Mouse (Mus musculus) testis, adult 2 months (tissue): ENCODE measurements around the gene Maml3. TPM values are rescaled to one million over a fixed set of nuclear protein-coding genes. Genes with fewer than 3 reads are reported as not detected.

Source experiments
- H3K27ac ChIP-seq: fragments of 200-500 bp; 2 replicates; pipeline ENCODE4 v1.5.1; 2012; ENCODE audit warnings: low read depth, low read length; ENCODE audit not compliant: control insufficient read depth, insufficient read depth
- H3K27me3 ChIP-seq: fragments of 200-500 bp; 2 replicates; pipeline ENCODE4 v1.6.1; 2012; ENCODE audit warnings: mild to moderate bottlenecking, low read length, moderate library complexity; ENCODE audit not compliant: control insufficient read depth, insufficient read depth
- H3K36me3 ChIP-seq: fragments of 200-500 bp; 2 replicates; pipeline ENCODE4 v1.6.1; 2012; ENCODE audit warnings: mild to moderate bottlenecking, low read length; ENCODE audit not compliant: control insufficient read depth, insufficient read depth
- H3K4me1 ChIP-seq: fragments of 200-500 bp; 2 replicates; pipeline ENCODE4 v1.6.1; 2012; ENCODE audit warnings: low read length; ENCODE audit not compliant: control insufficient read depth, insufficient read depth
- H3K4me3 ChIP-seq: fragments of 200-500 bp; 2 replicates; pipeline ENCODE4 v1.5.1; 2012; ENCODE audit warnings: low read depth, mild to moderate bottlenecking, low read length, moderate library complexity, mixed read lengths; ENCODE audit not compliant: control insufficient read depth
- CTCF ChIP-seq: fragments of 200-500 bp; IDR thresholded peaks from 2 replicates; pipeline ENCODE4 v1.5.1; 2012; ENCODE audit warnings: low read depth, mild to moderate bottlenecking, inconsistent platforms, low read length, moderate library complexity; ENCODE audit not compliant: control insufficient read depth, insufficient read depth, insufficient replicate concordance
- POLR2A ChIP-seq: fragments of 200-500 bp; IDR thresholded peaks from 2 replicates; pipeline ENCODE4 v1.6.1; 2012; ENCODE audit warnings: low read depth, mild to moderate bottlenecking, inconsistent platforms, low read length, moderate library complexity; ENCODE audit not compliant: control insufficient read depth
- polyA plus RNA-seq: library from polyadenylated mRNA; depleted of rRNA; stranded (reverse); fragments of >200 nt; gene quantifications from 2 replicates; pipeline ENCODE4 v1.2.3, GENCODE M21; 2012

Maml3 gene
- polyA plus RNA-seq, 1 experiment = 2.9 TPM

DNA sequence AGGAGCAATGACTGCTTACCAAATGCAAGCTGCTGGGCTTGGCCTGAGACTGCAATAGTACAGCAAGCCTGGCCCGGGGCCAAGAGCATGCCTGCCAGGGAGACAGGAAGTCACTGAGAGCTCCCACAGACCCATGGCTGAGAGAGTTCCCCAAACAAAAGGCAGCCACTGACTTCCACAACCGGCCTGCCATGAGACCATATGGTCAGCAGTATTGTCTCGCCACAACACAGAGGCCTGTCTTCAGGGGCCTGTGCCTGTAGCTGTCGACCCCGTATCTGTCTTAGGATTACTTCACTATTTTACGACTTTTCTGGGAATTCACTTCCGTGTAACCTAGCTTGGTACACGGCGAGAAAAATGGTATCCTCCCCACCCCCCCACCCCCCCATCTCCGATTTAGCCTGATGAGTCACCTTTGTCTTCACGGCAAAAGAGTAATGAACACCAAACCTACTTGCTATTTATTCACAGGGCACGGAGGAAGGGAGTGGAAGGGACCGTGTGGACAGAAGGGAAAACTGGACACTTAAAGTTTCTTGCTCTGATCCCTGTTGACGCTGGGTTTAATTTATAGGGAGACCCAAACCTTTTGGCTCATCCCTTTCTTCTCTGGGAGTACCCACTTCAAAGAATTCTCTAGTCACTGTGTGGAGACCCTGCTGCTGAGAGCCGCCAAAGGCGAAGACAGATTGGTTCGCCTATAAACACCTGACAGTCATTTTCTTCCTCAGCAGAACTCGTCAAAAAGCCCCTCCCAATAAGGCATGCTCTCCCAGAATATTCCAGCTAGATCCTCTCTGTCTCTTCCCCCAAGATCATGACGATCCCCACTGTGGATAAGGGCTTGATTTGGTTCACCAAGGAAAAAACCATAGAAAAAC is 16.2 kb downstream of the Maml3 start:
- Histone ChIP-seq H3K36me3 (no peaks in the 10 kb centered on the region), H3K27ac (peak overlapping the region; percentile 45; the same call in 1 of the 2 replicates), H3K4me3 (no peak overlapping the region; the same call in 1 of the 2 replicates), H3K27me3 (no peaks in the 10 kb centered on the region), H3K4me1 (no peaks in the 10 kb centered on the region)
- TF ChIP-seq POLR2A (no peak), CTCF (no peak)

DNA sequence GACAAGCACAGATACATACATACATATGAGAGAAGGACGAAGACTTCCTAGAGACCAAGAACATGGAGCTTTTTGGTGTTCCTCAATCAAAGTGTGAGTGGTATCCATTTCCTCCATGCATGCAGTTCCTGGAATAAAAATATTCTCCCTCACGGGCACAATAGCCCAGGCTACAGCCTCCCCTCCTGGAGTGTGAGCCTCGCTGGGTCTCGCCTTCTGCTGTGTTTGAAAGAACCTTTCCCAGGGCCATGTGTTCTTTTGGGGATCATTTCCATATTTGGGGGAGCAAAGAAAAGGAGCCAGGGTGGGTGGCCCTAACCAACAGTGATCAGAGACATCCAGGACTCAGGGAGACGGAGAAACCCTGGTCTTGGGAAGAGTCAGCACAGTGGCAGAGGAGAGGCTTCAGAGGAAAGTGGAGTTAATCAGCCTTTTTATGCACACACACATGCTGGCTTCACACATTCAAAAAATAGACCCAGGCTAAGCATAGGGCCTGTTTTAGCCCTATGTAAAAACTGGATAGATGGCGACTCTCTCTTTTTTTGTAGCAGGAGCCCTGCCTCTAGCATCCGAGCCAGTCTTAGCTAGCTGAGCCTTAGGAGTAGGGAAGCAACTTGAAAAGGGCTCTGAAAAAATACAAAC is 17.1 kb downstream of the Maml3 start:
- no peaks in the 10 kb centered on the region for H3K27me3 ChIP-seq
- H3K4me1 ChIP-seq = no peaks in the 10 kb centered on the region
- H3K27ac ChIP-seq = no peak overlapping the region
- no peak for TF ChIP-seq POLR2A
- no peak for TF ChIP-seq CTCF
- H3K36me3 ChIP-seq = no peaks in the 10 kb centered on the region
- H3K4me3 ChIP-seq = no peak overlapping the region

GRCm38 (mm10) chr3:52078763-52079162 is 26.1 kb downstream of the Maml3 start:
- no peaks in the 10 kb centered on the region for H3K27me3 ChIP-seq
- H3K27ac ChIP-seq = no peak overlapping the region
- no peaks in the 10 kb centered on the region for H3K36me3 ChIP-seq
- H3K4me3 ChIP-seq = no peak overlapping the region
- no peak for TF ChIP-seq POLR2A
- TF ChIP-seq CTCF = no peak
- H3K4me1 ChIP-seq = no peaks in the 10 kb centered on the region

- Histone ChIP-seq H3K4me3 (no peak overlapping the region), H3K27me3 (no peaks in the 10 kb centered on the region; the same call in 1 of the 2 replicates), H3K27ac (no peak overlapping the region), H3K4me1 (peaks cover 4% of the 10 kb centered on the region; the same call in 1 of the 2 replicates), H3K36me3 (no peaks in the 10 kb centered on the region)
- TF ChIP-seq CTCF = no peak
- TF ChIP-seq POLR2A = no peak
Measured at GRCm38 (mm10) chr3:52073959-52074358, 30.9 kb downstream of the Maml3 start.

- TF ChIP-seq CTCF (no peak), POLR2A (no peak)
- H3K4me1 ChIP-seq = peaks cover 4% of the 10 kb centered on the region; the same call in 1 of the 2 replicates
- no peak overlapping the region for H3K27ac ChIP-seq
- H3K4me3 ChIP-seq = no peak overlapping the region
- no peaks in the 10 kb centered on the region for H3K36me3 ChIP-seq
- H3K27me3 ChIP-seq = no peaks in the 10 kb centered on the region; the same call in 1 of the 2 replicates
Measured at GRCm38 (mm10) chr3:52071996-52072395, 32.9 kb downstream of the Maml3 start.

GRCm38 (mm10) chr3:52070163-52070478 is 34.8 kb downstream of the Maml3 start:
- peak overlapping the region; percentile 66; the same call in 1 of the 2 replicates for H3K4me3 ChIP-seq
- peaks cover 4% of the 10 kb centered on the region; the same call in 1 of the 2 replicates for H3K4me1 ChIP-seq
- no peaks in the 10 kb centered on the region; the same call in 1 of the 2 replicates for H3K27me3 ChIP-seq
- no peak overlapping the region for H3K27ac ChIP-seq
- no peak for TF ChIP-seq POLR2A
- TF ChIP-seq CTCF = no peak
- no peaks in the 10 kb centered on the region for H3K36me3 ChIP-seq
